Mouse (Mus musculus): ENCODE measurements around the gene Chic2. TPM values are rescaled to one million over a fixed set of nuclear protein-coding genes. Genes with fewer than 3 reads are reported as not detected.
A peak's percentile ranks its signal among the peaks of the same experiment; 100 is the strongest.

Gene Chic2
- total RNA-seq, 4 experiments from 2014 or later: 13.9 to 18.2 (median 14.7) TPM

GRCm38 (mm10) chr5:74975507-74975906 is 69.1 kb downstream of the Chic2 start:
- no peak for DNase-seq (ENCODE audit: low spot score)

GRCm38 (mm10) chr5:74974726-74975411 is 69.7 kb downstream of the Chic2 start:
- peak; percentile 88 for DNase-seq (ENCODE audit: low spot score)

DNA sequence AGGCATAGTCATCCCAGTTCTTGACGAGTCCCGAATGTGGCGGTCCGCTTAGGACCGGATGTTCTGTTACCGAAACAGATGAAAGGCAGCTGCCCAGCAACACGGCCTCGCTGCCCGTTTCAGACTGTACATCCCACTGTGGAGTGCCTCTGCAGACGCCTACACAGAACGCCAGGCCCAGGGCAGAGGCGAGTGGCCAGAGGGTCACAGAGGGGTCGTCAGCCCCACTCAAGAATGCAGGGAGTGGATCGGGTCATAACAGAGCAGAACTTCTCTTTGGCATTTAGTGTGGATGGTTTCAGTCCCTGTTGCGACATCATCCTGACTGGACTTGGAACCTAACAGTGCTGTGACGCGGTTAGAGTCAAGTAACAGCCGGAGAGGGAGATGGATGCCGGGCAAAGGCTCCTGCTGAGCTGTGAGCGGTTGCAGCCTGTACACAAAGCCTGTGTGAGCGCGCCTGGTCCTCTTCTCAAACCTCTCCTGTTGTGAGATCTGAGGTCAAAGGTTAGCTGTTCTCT is 70.5 kb downstream of the Chic2 start:
- DNase-seq (ENCODE audit: low spot score): peak; percentile 63

- peak; percentile 51 for DNase-seq (ENCODE audit: low spot score)
Measured at GRCm38 (mm10) chr5:74971418-74971817, 73.2 kb downstream of the Chic2 start.

GRCm38 (mm10) chr5:74969341-74969740 is 75.2 kb downstream of the Chic2 start:
- DNase-seq (ENCODE audit: low spot score): no peak

- no peak for DNase-seq (ENCODE audit: low spot score)
Measured at GRCm38 (mm10) chr5:74967882-74968281, 76.7 kb downstream of the Chic2 start.

DNA sequence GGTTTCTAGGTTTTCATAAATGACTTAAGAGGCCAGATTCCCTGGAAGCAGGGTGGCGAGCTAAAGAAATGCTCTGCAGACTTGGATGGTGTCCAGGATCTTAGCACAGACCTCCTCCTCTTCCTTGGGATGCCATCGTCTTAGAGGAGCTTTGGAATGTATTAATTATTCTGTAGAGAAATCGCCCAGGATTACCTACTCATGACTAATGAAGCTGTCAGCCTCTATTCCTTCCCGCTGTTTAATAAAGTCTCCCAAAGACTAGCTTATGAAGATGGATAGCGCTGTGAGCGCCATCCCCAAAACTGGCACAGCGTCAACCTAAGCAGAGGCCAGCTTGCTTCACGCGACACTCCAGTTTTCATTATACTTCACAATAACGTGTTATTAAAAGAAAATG is 77.7 kb downstream of the Chic2 start:
- DNase-seq (ENCODE audit: low spot score): no peak

- no peak for DNase-seq (ENCODE audit: low spot score)
Measured at GRCm38 (mm10) chr5:74962771-74963170, 81.8 kb downstream of the Chic2 start.

DNA sequence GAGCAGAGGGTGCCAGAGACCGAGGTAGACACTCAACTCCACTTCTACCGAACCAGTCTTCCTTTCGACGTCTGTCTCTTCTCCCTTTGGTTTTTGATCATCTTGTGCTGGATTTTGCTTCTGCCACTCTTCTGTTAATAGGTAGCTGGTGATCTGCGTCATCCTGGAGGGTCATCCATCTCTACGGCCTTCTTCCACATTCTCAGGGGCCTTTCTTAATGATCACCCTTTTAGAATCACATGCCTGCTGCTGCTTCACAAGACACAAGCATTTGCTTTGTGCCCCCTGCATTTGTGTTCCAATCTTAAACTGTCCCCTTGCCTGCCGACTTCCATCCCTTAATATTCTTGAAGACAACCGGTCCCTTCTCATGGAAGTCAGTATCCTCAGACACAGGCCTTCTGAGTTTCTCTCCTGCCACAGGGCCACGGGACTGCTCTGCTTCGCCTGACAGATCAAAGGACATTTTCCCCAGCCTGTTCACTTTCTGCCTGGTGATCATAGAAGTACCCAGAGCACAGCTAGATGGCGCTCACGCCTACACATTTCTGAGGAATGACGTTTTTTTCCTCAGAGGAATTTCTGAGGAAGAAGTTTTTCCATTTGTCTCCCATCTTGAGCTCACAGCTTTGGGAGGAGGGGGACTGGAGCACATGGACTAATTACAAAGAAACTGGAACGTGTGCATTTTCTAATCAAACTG is 83.6 kb downstream of the Chic2 start:
- peak; percentile 64 for DNase-seq (ENCODE audit: low spot score)

DNA sequence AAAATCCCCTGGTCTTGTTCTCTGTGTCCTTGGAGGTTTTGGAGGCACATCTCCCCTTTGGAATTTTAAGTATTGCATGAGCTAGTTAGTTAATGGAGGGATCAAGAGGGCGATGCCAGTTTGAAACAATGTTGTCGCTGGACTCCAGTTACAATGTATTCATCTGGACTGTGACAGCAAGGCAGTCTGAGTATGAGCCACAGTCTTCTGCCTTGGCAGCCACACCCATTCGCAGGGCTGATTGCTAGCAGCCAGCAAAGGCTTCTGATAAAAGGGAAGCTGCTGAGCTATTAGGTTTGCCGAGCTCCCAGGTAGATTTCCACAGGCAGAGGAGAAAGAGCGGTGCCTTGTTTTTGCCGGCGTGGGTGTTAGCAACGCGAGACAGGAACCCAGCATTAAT is 84.3 kb downstream of the Chic2 start:
- no peak for DNase-seq (ENCODE audit: low spot score)

DNA sequence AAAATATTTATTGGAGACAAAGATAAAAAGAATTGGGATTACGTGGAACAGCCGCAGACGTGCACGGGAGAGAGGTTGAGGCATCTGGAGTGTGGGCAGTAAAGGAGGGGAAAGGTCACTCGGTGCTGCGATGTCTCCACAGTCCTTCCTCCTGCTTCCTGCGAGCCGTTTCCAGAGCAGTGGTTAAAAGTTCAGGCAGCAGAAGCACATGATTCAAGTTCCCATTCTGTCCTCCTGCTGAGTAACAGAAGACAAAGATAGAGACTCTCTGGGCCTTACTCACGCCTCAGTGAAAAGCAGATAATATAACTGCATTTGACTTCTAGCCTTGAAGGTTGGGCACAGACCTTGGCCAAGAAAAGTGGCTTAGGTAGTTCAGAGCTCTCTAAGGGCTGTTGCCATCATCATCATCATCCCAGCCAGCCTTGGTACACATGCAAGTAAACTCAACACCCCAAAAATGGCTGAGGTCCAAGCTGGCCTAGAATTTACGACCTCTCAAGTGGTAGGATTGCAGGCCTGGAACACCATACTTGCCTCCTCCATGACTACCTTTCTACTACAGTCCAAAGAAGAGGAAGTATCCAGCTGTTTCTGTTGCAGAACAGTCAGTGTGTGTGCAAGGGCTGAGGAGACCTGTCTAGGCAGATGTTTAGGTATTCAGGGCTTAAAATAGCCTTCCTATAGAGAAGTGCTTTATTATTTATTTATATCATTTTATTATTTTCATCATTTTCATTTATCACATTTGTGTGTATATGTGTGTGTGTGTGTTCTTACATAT is 87.1 kb downstream of the Chic2 start:
- DNase-seq (ENCODE audit: low spot score): no peak

- DNase-seq (ENCODE audit: low spot score): no peak
Measured at GRCm38 (mm10) chr5:74956335-74956734, 88.2 kb downstream of the Chic2 start.

GRCm38 (mm10) chr5:74955565-74955964 is 89.0 kb downstream of the Chic2 start:
- no peak for DNase-seq (ENCODE audit: low spot score)

DNA sequence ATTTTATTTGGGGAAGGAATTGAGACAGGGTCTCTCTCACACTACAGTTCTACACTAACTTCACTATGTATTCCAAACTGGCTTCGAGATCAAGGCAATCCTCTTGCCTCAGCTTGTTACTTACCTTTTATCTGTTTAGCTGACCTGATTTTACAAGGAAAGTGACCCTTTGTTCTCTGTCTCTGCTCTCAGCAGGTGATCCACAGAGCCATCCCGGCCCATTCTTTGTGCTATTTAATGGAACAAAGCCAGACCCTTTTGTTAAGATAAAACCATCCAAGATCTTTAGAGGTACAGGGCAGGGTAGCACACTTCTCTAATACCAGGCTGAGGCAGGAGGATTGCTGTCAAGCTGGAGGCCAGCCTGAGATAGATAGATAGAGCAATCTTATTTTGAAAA is 91.6 kb downstream of the Chic2 start:
- no peak for DNase-seq (ENCODE audit: low spot score)

GRCm38 (mm10) chr5:74951375-74951774 is 93.2 kb downstream of the Chic2 start:
- no peak for DNase-seq (ENCODE audit: low spot score)

DNA sequence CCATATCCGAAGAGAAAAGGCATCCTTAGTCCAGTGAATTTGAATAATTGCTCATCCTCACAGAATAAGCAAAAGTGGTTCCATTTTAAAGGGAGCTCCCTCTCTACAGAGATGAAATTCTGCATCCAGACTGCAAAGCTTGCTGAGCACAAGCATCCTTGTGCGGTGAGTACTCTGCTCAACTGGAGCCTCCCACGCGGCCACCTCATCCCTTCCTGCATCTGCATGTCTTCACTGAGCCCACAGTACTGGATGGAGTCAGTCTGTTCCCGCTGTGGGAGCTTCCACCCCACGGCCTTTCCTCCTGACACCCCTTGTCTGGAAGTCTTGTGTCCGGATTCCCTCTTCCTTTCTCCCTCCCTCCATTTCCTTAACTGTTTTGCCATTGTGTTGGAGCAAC is 95.3 kb downstream of the Chic2 start:
- DNase-seq (ENCODE audit: low spot score): no peak

GRCm38 (mm10) chr5:74948482-74948881 is 96.1 kb downstream of the Chic2 start:
- DNase-seq (ENCODE audit: low spot score): no peak

Other genes with a start within 250 kb of the Chic2 start
- not detected for gene Gsx2, start 30.8 kb upstream of the Chic2 start, total RNA-seq (2022)
- gene Pdgfra, start 107.5 kb upstream of the Chic2 start, total RNA-seq (2022): 10 to 100 TPM; 17.9 to 23.3 (median 21.5) TPM